Mouse (Mus musculus): Measurements from ENCODE around the gene Ino80d.

The Ino80d gene

DNA sequence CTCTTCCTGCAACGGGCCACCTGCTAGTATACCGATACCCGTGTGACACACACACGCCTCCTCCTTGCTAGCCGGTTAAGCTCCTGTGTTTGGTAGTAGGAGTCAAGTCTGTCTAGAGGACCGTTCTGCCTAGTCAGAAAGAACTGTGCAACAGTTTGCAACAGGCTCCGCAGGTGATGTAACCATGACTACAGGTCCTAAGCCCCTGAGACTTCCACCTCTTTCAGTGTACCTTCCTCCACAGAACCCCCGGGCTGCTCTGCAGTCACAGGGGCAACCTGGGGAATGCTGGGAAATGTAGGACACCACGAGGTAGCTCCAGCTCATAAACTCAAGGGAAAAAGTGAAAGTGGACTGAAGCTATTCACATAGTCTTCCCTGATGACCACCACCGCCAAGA, 123.4 kb downstream of the Ino80d start:
- no peak for DNase-seq (ENCODE audit: inconsistent ontology term)

GRCm38 (mm10) chr1:62987561-62987960, 126.9 kb downstream of the Ino80d start:
- peak; percentile 58 for DNase-seq (ENCODE audit: inconsistent ontology term)

GRCm38 (mm10) chr1:62986267-62986666, 128.2 kb downstream of the Ino80d start:
- peak; percentile 48 for DNase-seq (ENCODE audit: inconsistent ontology term)

GRCm38 (mm10) chr1:62984566-62984965, 129.9 kb downstream of the Ino80d start:
- peak; percentile 30 for DNase-seq (ENCODE audit: inconsistent ontology term)

- peak; percentile 22 for DNase-seq (ENCODE audit: inconsistent ontology term)
These were observed 137.7 kb downstream of the Ino80d start for GRCm38 (mm10) chr1:62976742-62977141.

DNA sequence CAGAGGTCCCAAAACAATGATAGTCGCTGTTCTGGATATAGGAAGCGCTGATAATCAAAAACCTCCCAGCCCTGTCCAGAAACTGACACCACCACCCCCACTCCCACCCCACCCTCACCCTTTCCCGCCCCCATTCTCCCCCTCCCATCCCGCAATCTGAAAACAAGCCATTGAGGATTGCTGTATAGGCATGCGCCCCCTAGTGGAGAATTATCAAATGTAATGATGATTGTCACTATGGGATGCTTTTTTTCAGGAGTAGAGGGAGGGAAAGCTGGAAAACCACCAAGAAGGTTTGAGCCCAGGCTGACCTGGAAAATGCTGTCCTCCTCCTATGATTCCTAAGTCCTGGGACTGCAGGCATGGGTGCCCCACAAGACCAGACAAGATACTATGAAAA, 147.6 kb downstream of the Ino80d start:
- no peak for DNase-seq (ENCODE audit: inconsistent ontology term)

- DNase-seq (ENCODE audit: inconsistent ontology term), result peak; percentile 72
These were observed 150.2 kb downstream of the Ino80d start for GRCm38 (mm10) chr1:62964291-62964690.

GRCm38 (mm10) chr1:62956942-62957645, 157.4 kb downstream of the Ino80d start:
- no peak for DNase-seq (ENCODE audit: inconsistent ontology term)

DNA sequence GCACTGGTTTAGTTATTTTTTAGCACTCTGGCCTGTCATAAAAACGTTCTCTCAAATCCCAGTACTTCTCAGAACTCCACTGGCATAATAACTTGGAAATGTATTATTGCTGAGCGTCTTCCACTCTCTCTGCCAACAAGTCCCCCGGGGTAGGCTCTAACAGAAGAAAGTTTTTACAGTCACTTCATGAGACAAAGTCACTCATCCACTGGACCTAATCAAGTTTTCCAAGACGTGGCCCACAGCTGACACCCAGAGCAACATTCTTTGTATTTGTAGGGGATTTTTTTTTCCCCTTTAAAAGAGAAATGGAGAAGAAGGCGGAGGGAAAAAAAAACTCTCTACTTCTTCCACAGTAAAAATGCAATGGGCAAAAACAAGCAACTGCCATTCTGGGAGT, 157.9 kb downstream of the Ino80d start:
- no peak for DNase-seq (ENCODE audit: inconsistent ontology term)

DNA sequence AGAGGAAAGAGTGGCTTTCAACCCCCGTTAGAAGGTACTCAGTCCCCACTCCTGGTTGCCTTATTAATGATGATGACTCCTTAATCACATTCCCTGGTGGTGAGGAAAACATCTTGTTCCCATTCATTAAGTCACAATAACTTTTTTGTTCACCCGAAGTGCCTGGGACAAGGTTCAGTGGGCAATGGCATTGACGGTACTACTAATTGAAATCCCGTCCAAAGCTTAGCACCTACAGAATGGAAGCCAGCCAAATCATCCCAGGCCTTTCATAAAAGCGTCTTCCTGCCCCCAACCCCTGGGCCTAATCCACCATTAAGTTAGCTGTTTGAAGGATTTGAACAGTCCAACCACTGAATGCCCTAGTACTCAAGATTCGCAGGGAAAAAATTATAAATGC, 159.1 kb downstream of the Ino80d start:
- DNase-seq (ENCODE audit: inconsistent ontology term), result peak; percentile 62

- no peak for DNase-seq (ENCODE audit: inconsistent ontology term)
These were observed 161.4 kb downstream of the Ino80d start for GRCm38 (mm10) chr1:62953036-62953435.

- DNase-seq (ENCODE audit: inconsistent ontology term), result no peak
These were observed 162.1 kb downstream of the Ino80d start for GRCm38 (mm10) chr1:62952319-62952718.

DNA sequence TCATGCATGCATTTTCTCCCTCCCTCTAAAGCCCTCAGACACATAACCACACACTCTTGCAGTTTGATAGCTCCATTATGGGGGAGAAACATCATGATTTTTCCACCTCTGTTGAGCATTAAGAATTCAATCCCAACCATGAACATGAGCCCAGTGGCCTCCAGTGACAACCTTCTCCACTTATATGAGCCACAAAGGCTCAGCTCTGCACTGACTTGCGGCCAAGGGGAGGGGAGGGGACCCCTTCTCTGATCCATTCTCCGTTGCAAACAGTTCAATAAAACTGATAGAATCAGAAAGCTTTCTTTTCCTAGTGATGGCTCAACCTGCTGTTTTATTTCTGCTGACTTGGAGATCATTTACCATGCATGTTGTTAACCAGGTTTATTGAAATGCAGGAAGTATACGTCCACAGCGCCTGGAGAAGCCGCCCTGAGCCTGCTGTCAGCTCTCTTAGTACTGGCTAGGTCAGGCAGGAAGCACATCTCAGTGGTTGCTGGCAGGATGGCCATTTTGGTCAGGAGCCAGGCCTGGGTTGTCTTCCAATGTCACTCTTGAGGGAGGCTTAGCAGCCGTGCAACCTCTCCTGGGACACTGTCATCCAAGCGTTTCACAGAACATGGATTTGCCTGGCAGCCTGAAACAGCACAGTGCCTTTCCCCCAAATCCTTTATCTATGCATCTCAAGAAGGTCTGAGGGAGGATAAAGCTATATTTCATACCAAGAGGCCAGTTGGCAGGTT, 163.2 kb downstream of the Ino80d start:
- DNase-seq (ENCODE audit: inconsistent ontology term), result peak; percentile 70

GRCm38 (mm10) chr1:62950526-62950925, 163.9 kb downstream of the Ino80d start:
- DNase-seq (ENCODE audit: inconsistent ontology term), result no peak

GRCm38 (mm10) chr1:62947807-62948206, 166.7 kb downstream of the Ino80d start:
- no peak for DNase-seq (ENCODE audit: inconsistent ontology term)

- no peak for DNase-seq (ENCODE audit: inconsistent ontology term)
These were observed 167.5 kb downstream of the Ino80d start for GRCm38 (mm10) chr1:62946987-62947386.

DNA sequence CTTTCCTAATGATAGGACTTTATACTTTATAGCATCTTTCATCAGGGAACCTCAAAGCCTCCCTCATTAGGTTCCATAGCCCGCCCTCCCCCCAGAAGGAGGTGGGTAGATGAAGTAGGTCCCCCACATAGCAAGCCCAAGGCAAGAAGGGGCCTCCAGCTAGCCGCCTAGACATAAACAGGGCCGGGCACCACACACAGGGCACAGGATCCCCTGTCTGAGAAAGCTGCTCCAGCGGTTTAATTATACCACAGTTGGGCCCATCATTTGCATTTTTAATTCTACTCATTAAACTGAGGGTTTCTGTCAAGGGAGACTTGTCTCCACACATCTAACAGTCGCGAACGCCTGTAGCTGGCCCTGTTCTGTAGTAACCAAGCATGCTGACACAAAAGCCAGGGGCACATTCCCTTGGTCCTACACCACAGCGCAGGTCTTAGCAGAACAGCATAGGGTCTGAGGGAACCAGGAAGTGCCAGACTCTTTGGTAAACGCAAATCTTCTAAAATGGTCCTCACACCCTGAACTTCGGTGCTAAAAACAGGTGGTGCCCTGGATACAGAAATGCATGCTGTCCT, 179.6 kb downstream of the Ino80d start:
- DNase-seq (ENCODE audit: inconsistent ontology term), result no peak

GRCm38 (mm10) chr1:62934100-62934513, 180.4 kb downstream of the Ino80d start:
- peak; percentile 83 for DNase-seq (ENCODE audit: inconsistent ontology term)

DNA sequence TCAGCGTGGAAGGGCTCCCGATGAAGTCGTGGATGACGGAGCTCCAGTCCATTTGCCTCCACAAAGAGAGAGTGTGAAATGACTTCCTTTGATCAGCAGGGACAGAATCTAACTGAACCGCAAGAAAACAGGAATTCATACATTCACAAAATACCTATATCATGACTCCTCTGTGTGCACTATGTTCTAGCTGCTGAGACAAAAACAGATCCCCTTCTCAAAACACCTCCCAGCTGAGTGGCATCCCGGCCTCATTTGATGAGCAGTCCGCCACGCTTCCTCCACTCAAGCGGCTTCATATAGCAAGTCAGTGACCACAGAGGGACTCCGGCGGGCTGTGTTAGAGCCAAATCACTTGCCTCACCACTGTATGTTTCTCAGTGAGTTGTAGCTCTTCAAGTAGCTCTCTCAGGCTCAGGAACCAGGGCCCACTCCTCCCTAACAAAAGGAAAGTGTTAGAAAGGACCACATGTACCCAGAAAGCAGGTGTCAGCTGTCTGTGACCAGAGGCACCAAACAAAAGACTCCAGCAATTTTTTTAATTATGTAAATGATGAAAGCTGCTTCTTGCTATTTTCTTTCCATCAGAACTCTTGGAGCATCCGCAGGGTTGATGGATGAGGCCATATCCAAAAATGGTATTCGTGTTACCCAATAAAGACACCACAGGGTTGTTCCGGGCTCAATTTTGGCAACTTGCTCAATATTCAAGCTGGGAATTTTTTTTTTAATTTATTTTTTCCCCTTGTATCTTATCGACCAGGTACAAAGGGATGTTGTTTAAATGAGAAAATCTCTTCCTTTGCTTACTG, 181.0 kb downstream of the Ino80d start:
- DNase-seq (ENCODE audit: inconsistent ontology term), result peak; percentile 88

DNA sequence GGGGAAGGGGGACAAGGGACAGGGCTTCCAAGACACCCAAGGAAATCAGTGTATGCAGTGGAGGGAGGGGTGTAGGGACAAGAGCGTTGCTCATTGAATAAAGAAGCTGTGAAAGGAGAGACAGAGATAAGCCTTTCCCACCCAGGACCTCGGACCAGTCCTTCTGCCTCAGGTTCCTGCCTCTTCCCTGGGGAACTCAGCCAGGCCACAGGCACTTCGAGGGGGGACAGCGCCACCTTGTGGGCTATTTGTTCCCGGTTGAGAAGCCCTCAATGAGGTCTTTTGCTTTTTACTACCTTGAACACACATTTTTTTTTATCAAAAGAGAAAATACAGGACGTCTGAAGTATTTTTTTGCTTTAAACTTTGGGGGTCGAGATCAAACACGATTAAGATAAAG, 185.0 kb downstream of the Ino80d start:
- peak; percentile 66 for DNase-seq (ENCODE audit: inconsistent ontology term)

DNA sequence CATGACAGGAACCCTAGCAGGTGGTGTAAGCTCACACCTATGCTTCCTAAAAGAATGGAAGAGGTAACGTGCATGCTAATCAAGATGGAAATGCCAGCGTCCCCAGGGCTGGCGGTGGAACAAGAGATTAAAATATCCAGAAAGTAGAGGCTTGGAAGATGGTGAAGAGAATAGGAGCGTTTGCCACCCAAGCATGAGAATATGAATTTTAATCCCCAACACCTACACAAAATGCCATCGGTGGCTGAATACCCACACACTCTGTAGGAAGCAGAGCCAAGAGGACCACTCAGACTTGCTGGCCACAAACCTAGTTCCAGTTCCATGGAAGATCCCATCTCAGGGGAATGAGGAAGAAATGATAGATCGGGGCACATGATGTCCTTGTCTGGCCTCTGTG, 195.2 kb downstream of the Ino80d start:
- DNase-seq (ENCODE audit: inconsistent ontology term), result no peak

DNA sequence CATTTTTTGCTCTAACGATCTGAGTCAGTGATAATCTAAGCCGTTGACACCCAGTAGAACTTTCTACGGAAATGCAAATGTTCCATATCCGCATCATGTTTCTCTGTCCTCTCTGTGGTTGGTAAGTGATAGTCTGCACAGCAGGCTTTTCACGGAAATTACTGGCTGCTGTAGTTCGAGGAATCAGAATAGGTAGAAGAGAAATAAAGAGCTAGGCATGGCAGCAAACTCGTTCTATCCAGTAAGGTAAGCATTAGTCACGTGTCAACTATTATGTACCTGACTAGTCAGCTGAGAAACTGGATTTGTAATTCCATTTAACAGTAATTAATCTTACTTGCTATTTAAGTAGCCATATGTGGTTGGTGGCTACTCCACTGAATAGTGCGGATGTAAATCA, 197.9 kb downstream of the Ino80d start:
- DNase-seq (ENCODE audit: inconsistent ontology term), result no peak
